Mouse (Mus musculus): ENCODE data around the gene Ercc6l2. TPM values are rescaled to one million over a fixed set of nuclear protein-coding genes. Genes with fewer than 3 reads are reported as not detected.

Ercc6l2 gene
- polyA plus RNA-seq, 1 experiment = 2.0 TPM

- DNase-seq (ENCODE audit: low read depth in 1 of 2, low spot score in 2 of 2) = no peak
- TF ChIP-seq CTCF (IDR thresholded peaks at IDR 0.05; ENCODE audit: extremely low read depth, insufficient read depth, insufficient read length, insufficient replicate concordance) = no peak
- no peak for TF ChIP-seq POLR2A (IDR thresholded peaks at IDR 0.05; ENCODE audit: low read depth, low read length)
- H3K36me3 ChIP-seq (ENCODE audit: control insufficient read depth, insufficient read depth, low read length) = no peaks in the 10 kb centered on the region
- no peaks in the 10 kb centered on the region for H3K4me1 ChIP-seq (ENCODE audit: control insufficient read depth, insufficient read depth, insufficient read length)
- H3K27me3 ChIP-seq (ENCODE audit: control insufficient read depth, insufficient read depth, low read length) = no peaks in the 10 kb centered on the region
- H3K27ac ChIP-seq (ENCODE audit: insufficient read depth, low read length) = no peak overlapping the region
- 60% methylated on average over 13 of the region's 13 CpGs for WGBS
- H3K4me3 ChIP-seq (ENCODE audit: extremely low read depth, insufficient read depth, insufficient read length) = no peak overlapping the region
Measured at GRCm38 (mm10) chr13:63944344-63945021, 129.4 kb downstream of the Ercc6l2 start.

Other genes with a start within 250 kb of the Ercc6l2 start
- gene Ptch1, start 241.6 kb upstream of the Ercc6l2 start, polyA plus RNA-seq (2012; rRNA removed) = 8.2 and 12.6 TPM in 2 replicates

Data from spleen, adult 2 months (tissue).